Mouse (Mus musculus): ENCODE measurements around the gene Tekt5. TPM values are rescaled to one million over a fixed set of nuclear protein-coding genes. Genes with fewer than 3 reads are reported as not detected.
A peak's percentile ranks its signal among the peaks of the same experiment; 100 is the strongest.

Gene Tekt5
- polyA plus RNA-seq, 1 experiment from 2014 or later = 0.23 TPM

GRCm38 (mm10) chr16:10316493-10317196 lies 78.6 kb downstream of the Tekt5 start:
- Histone ChIP-seq H3K27me3 (ENCODE audit: insufficient read depth, poor library complexity, severe bottlenecking) (peaks cover 16% of the 10 kb centered on the region; the same call in 1 of the 2 replicates), H3K9me3 (no peaks in the 10 kb centered on the region), H3K36me3 (no peaks in the 10 kb centered on the region), H3K4me1 (peaks cover 24% of the 10 kb centered on the region), H3K27ac (no peak overlapping the region), H3K4me3 (no peak overlapping the region)
- 72% methylated on average over 10 of the region's 10 CpGs for WGBS
- no peak for DNase-seq (ENCODE audit: low spot score)

GRCm38 (mm10) chr16:10313646-10314088 lies 81.6 kb downstream of the Tekt5 start, which contains the start of gene Emp2:
Gene Emp2, minus strand, starts transcription at chr16:10313968.
- H3K36me3 ChIP-seq = no peaks in the 10 kb centered on the region
- H3K4me3 ChIP-seq = peak within 1 kb of the TSS; percentile 74
- no peaks in the 10 kb centered on the region for H3K9me3 ChIP-seq
- WGBS = under 1% methylated on average over 35 of the region's 40 CpGs
- DNase-seq (ENCODE audit: low spot score) = peak; percentile 85
- peak within 1 kb of the TSS; percentile 90 for H3K27ac ChIP-seq
- H3K27me3 ChIP-seq (ENCODE audit: insufficient read depth, poor library complexity, severe bottlenecking) = peaks cover 16% of the 10 kb centered on the region; the same call in 1 of the 2 replicates
- peaks cover 38% of the 10 kb centered on the region for H3K4me1 ChIP-seq

- no peaks in the 10 kb centered on the region for H3K9me3 ChIP-seq
- H3K4me1 ChIP-seq = peaks cover 38% of the 10 kb centered on the region
- WGBS = 3% methylated on average over 15 of the region's 15 CpGs
- peak overlapping the region; percentile 74 for H3K4me3 ChIP-seq
- no peak for DNase-seq (ENCODE audit: low spot score)
- peak overlapping the region; percentile 90 for H3K27ac ChIP-seq
- peaks cover 16% of the 10 kb centered on the region; the same call in 1 of the 2 replicates for H3K27me3 ChIP-seq (ENCODE audit: insufficient read depth, poor library complexity, severe bottlenecking)
- no peaks in the 10 kb centered on the region for H3K36me3 ChIP-seq
Measured at GRCm38 (mm10) chr16:10313226-10313625, 82.1 kb downstream of the Tekt5 start.

GRCm38 (mm10) chr16:10311989-10312388 lies 83.3 kb downstream of the Tekt5 start:
- peaks cover 16% of the 10 kb centered on the region; the same call in 1 of the 2 replicates for H3K27me3 ChIP-seq (ENCODE audit: insufficient read depth, poor library complexity, severe bottlenecking)
- no peak for DNase-seq (ENCODE audit: low spot score)
- no peaks in the 10 kb centered on the region for H3K36me3 ChIP-seq
- H3K9me3 ChIP-seq = no peaks in the 10 kb centered on the region
- peaks cover 38% of the 10 kb centered on the region for H3K4me1 ChIP-seq
- WGBS = 58% methylated on average over 2 of the region's 4 CpGs
- H3K27ac ChIP-seq = peak overlapping the region; percentile 76
- H3K4me3 ChIP-seq = no peak overlapping the region; the same call in 1 of the 2 replicates

GRCm38 (mm10) chr16:10311086-10311485 lies 84.2 kb downstream of the Tekt5 start:
- H3K4me1 ChIP-seq = peaks cover 38% of the 10 kb centered on the region
- H3K27me3 ChIP-seq (ENCODE audit: insufficient read depth, poor library complexity, severe bottlenecking) = peaks cover 16% of the 10 kb centered on the region; the same call in 1 of the 2 replicates
- H3K9me3 ChIP-seq = no peaks in the 10 kb centered on the region
- peak overlapping the region; percentile 76 for H3K27ac ChIP-seq
- WGBS = 26% methylated on average over 3 of the region's 3 CpGs
- no peaks in the 10 kb centered on the region for H3K36me3 ChIP-seq
- no peak overlapping the region; the same call in 1 of the 2 replicates for H3K4me3 ChIP-seq
- DNase-seq (ENCODE audit: low spot score) = no peak

GRCm38 (mm10) chr16:10310507-10310906 lies 84.8 kb downstream of the Tekt5 start:
- peaks cover 16% of the 10 kb centered on the region; the same call in 1 of the 2 replicates for H3K27me3 ChIP-seq (ENCODE audit: insufficient read depth, poor library complexity, severe bottlenecking)
- no peak overlapping the region for H3K4me3 ChIP-seq
- H3K27ac ChIP-seq = 0 out of 2 replicates have a peak overlapping the region, but pooled peaks have one; percentile 76
- H3K36me3 ChIP-seq = no peaks in the 10 kb centered on the region
- WGBS = 61% methylated on average over 5 of the region's 5 CpGs
- no peak for DNase-seq (ENCODE audit: low spot score)
- no peaks in the 10 kb centered on the region for H3K9me3 ChIP-seq
- peaks cover 38% of the 10 kb centered on the region for H3K4me1 ChIP-seq

Other genes with a start within 250 kb of the Tekt5 start
- gene Rpl39l, start 225.3 kb downstream of the Tekt5 start, polyA plus RNA-seq (2016; fragmentation: Nextera tagmentation; extraction: Ambion mirVana) = 0.26 and 0.33 TPM in 2 replicates
- gene Atf7ip2, start 202.8 kb downstream of the Tekt5 start, polyA plus RNA-seq (2016; fragmentation: Nextera tagmentation; extraction: Ambion mirVana) = 1.0 and 1.2 TPM in 2 replicates
- gene Emp2, start 81.5 kb downstream of the Tekt5 start, polyA plus RNA-seq (2016; fragmentation: Nextera tagmentation; extraction: Ambion mirVana) = 22.3 and 25.5 TPM in 2 replicates
- 60.1 and 70.9 TPM in 2 replicates for gene Nubp1, start 16.5 kb upstream of the Tekt5 start, polyA plus RNA-seq (2016; fragmentation: Nextera tagmentation; extraction: Ambion mirVana)
- gene Tvp23a, start 51.9 kb upstream of the Tekt5 start, polyA plus RNA-seq (2016; fragmentation: Nextera tagmentation; extraction: Ambion mirVana) = 6.0 and 9.2 TPM in 2 replicates
- gene Ciita, start 84.6 kb upstream of the Tekt5 start, polyA plus RNA-seq (2016; fragmentation: Nextera tagmentation; extraction: Ambion mirVana) = 0.05 and 0.27 TPM in 2 replicates
- 11.9 and 13.8 TPM in 2 replicates for gene Dexi, start 147.6 kb upstream of the Tekt5 start, polyA plus RNA-seq (2016; fragmentation: Nextera tagmentation; extraction: Ambion mirVana)
- gene Clec16a, start 149.8 kb upstream of the Tekt5 start, polyA plus RNA-seq (2016; fragmentation: Nextera tagmentation; extraction: Ambion mirVana) = 24.5 and 27.3 TPM in 2 replicates